Mouse (Mus musculus) urinary bladder, adult 2 months (tissue): ENCODE results near the gene Rwdd3. TPM values are rescaled to one million over a fixed set of nuclear protein-coding genes. Genes with fewer than 3 reads are reported as not detected.

Experiments
- DNase-seq: peaks from one replicate; pipeline ENCODE4 v3.0.0; 2022; ENCODE audit warnings: low spot score
- polyA plus RNA-seq: library from polyadenylated mRNA; depleted of rRNA; stranded (reverse); fragments of >200 nt; gene quantifications from 2 replicates; pipeline ENCODE4 v1.2.3, GENCODE M21; 2012; rRNA removed

Rwdd3 gene
- polyA plus RNA-seq: 5.3 and 6.8 TPM in 2 replicates

DNA sequence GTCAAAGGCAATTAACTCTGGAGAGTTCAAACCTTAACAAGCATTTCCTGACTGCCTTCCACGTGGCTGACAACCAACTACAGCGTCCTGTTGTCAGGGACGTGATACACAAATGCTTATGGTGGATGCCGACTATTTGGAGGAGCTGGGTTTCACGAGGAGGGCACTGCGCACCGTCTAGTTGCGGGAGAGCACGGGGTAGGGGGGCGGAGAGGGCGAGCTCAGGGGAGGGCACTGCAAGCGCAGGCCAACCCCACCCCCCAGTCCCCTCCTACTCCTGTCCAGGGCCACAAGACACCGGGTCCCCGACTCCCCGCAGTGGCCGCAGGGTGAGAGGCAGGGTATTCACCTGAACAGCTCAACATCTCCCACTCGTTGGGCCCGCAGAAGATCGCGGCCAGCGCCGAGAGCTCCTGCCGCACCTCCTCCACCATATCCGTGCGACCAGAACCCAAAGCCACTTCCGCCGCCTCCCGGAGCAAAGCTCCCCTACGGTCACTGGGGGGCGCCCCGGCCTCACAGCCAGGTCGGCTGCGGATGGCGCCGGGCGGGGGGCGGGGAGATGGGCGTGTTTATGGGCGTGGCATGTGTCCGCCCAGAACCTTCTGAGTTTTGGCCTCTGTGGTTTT, at the start of gene Rwdd3:
Rwdd3 (minus strand) TSS at position 453 of the 629 bp plus-strand sequence.
- DNase-seq: peak; percentile 86

DNA sequence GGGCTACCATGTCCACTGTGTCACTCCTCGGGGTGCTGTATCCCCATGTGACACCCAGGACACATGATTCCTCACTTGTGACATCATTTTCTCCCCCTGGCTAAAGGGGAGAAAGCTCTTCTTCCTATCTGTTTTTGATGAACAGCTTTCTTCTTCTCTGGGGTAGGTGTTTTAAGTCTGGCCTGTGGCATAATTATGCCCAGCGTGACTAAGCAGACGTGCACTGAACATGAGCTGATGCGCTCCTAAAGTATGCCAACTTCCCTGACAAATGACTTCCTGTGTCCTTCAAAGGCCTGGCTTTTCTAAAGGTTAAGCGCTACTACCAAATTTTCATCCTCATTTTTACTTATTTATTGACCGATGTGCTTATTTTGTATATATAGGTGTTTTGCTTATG, 45.5 kb upstream of the Rwdd3 start:
- no peak for DNase-seq

DNA sequence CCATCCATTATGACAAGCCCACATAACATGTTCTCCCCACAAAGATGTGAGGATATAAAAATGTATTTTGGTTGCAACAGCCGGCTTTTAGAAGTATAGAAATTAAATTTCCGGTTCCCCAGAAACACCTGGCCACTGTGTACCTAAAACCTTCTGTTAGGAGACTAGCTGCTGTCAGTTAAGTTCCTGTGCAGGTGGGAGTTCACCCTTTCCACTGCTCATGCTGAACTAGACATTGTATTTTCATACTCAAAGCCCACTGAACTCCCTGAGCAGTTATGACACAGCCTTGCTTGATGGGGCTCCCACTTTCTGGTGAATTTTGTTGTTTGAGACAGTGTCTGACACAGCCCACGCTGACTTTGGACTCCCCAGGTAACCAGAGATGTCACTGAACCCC, 42.0 kb upstream of the Rwdd3 start:
- DNase-seq: no peak

DNA sequence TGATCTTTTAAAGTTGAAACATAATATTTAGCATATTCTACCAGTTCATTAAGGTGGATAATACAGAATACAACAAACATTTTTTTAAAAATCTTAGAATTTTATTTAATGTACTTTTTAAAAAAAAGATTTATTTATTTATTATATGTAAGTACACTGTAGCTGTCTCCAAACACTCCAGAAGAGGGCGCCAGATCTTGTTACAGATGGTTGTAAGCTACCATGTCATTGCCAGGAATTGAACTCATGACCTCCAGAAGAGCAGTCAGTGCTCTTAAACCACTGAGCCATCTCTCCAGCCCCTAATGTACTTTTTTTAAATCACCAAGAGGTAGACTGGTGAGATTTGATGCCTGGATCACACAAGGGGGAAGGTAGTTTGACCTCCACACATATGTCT, 40.7 kb upstream of the Rwdd3 start:
- DNase-seq: no peak

DNA sequence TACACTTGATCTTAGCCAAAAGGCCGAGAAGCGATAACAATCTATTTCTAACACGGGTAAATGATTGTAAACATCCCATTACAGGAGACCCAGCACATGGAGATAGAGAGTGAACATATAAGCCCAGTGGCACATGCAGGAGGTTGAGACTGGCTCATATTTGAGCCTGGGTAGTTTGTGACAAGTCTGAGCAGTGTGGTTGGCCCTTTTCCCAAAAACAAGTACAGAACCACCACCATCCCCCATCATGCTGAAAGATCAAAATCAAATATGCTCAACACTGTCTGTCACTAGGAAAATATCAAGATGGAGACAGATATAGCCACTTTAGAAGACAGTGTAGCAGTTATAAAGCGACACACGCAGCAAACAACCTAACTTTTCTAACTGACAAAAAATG, 37.5 kb upstream of the Rwdd3 start:
- no peak for DNase-seq

DNA sequence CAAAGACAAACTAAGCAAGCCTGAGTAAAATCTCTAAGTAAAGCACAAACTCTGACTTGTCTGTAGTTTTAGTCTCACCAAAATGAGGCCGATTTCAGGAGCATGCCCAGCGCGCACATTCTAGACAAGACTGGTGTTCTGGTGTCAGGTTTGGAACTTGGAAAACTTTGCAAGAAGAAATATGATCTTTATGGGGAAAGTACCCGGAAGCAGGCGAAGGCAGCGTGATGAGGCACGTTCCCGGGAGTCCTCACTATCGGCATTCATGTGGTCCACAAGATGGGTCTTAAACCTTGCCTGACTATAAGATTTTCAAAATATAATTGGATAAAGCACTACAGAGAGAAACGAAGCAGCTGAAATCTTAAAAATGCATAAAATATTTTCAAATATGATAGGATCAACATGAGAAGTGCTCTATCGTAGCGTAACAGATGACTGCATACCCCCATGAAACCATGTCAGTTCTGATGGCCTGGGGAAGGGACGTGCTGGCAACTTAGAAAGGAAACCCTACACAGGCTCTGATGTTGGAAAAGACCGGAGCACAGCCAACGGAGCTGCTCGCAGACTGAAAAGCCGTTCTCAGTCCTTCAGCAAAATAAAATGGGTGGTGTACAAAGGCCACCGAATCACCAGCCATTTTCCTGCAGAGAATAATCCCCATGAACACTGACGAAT, 34.8 kb upstream of the Rwdd3 start:
- DNase-seq: no peak

DNA sequence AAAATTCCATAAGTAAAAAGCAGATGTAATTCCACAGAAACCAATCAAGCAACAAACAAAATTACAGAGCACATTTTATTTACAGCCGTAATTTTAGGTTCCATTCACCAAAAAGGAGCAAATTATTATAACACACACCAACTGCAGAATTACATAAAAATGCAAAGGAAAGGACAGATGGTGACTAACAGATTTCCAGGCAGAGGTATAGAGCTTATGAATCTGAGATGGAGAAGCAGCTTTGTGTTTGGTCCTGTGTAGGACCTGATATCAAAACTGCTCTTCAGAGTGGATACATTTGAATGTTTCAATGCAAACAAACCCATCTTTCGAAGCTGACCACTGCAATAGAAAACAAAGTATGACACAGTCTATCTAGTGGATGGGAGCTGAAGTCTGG, 31.1 kb upstream of the Rwdd3 start:
- no peak for DNase-seq

DNA sequence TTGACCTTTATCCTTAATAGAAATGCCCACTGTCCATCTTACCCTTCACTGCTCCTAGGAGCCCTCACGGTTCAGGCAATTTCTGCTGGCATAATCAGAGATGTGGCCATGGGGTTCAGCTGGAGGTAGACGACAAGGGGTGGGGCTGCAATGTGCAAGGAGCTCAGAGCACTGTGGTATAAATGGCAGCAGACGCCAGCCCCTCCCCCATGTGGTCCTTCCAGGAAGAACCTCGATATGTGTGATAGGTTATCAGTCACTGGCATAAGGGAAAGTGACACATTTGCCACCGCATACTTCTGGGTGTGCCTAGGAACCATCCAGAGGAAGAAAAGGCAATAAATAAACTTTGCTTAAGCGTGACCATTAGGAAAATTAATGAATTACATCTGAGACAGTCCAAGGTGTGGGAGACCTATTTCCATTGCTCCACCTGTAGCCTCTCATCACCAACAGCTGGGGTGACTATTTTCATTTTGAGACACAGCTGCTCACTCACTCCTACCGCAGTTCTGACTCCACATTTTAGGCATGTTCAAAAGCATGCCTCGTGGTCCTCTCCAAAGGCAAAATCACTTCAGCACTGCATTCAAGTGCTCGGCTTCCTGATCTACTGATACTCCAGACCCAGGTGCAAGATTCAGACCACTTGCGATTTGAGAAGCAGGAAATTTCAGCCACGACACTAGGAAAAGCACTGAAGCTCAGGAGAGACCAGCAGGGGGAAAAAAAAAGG, 29.7 kb upstream of the Rwdd3 start:
- no peak for DNase-seq

DNA sequence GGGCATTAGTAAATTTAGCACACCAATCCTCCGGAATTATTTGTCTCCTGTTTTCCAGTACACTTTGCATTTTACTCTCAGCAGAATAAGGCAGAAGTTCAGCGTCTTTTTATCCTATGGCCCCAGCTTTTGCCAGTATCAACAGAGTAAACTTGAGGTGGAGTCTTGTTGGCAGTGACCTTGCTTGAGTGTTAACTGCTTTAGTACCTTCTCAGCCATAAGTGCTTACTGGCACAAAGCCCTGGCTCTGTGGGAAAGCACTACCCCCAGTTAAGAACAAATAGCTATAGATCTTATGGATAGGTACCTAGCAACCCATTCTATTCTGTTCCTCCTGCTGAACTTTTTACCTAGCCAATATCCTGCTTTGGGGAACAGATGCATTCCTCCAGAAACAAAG, 17.7 kb upstream of the Rwdd3 start:
- DNase-seq: no peak

DNA sequence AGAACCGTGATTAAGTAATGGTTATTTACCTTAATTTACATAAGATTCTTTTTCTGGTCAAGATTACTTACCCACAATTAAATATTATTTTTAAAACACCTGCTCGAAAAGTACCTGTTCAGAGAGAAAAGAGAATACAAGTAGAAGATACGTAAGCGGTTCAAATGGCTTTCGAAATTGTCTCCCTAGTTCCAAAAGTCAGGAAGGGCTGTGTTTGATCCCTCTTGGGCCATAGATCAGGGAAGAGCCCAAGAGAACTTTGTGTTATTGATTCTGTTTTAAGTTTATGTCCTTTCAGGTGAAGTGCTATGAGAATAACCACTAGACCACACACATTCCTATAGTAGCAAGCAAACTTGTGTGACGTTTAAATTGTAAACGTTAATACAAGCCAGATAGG, 16.0 kb upstream of the Rwdd3 start:
- no peak for DNase-seq

DNA sequence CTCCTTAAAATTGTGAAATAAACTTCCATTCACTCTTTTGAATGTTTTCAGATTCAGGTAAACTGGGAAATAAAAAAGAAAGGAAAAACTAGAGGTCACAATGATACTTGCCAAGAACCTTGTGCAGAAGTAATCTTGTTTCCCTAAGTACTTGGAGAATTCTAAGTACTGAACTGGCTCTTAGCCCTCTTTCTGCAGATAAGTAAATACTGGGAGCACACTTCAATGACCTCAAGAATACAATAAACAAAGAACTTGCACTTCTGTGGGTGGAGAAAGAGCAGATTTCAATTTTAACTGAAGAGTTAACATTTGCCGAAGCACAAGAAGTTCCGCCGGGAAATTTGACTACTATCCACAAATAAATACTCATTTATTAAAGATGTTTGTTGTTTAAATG, 15.4 kb upstream of the Rwdd3 start:
- no peak for DNase-seq

DNA sequence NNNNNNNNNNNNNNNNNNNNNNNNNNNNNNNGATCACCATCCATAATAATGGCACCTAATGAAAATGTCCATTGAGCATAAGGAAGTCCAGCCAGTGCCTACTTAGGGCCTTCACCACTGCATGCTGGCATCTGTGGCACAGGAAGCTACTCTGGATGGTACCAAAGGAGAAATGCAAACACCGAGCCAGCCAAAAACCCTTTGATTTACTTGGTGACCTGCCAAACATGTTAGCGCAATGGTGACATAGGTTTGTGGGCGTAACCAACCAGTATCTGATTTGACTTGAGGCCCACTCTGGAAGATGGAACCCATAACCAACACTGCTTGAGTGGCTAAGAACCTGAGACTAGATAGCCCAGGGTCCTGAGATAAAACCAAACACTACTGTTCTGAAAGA, 13.7 kb upstream of the Rwdd3 start:
- no peak for DNase-seq

DNA sequence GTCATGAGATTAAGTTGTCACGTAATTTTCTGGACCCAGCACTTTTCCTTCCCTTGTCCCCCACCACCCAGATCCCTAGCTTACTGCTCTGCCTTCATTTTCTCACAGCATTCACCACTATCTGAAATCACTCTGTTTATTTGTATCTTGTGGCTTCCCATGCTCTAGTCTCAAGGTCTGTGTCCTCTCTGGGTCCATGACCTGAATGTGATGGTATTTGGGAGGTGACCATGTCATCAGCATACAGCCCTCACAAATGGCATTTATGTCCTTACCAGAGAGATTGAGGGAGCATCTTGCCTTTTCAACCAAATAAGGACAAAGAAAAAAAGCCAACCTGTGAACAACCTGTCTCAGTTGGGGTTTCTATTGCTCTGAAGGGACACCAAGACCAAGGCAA, 4.5 kb upstream of the Rwdd3 start:
- DNase-seq: no peak

DNA sequence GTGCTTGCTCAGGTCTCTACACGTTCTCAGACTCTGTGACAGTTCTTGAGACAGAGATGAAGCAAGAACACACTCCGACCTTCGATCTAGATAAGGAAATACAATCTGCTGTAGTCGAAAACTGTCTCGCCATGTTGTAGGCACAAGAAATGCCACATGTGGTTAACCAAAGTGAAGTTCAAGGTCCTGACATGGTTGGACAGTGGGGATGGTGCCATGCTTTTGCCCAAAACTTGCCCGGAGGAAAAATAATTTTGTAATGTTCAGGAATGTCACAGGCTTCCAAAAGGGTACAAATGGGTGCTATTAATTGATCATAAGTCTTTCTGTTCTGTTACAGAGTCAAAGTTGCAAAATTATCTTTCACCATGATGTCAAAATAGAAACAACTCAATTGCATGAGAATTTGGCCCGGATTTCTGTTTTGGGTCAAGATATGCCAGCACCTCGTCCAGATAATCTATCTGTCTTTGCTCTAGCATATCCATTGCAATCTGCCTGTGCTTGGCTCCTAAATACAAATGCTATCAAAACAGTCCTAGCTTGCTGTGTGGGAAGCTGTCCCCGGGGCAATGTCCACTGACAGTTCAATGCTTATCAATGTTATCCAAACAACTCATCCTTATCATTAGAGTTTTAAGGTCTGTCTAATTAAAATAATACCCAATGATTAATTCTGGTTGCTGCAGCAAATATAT, 2.9 kb upstream of the Rwdd3 start:
- DNase-seq: no peak

DNA sequence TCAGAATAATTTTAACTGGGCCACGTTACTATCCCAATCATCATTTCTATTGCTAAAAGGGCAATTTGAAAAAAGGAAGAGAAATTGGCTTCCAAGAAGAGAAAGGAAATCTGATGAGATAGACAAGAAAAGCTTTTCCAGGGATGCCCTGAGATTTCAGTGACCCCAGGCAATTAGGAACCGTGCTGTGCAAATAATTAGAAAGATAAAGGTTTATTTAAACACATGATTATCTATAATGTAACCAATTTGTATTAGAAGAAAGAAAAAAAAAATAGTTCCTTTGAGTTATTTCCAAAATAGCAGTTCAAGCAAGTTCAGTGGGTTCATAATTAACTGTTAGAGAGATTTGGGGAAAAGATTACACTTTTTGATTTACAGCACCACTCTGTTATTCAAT, 1.2 kb upstream of the Rwdd3 start:
- no peak for DNase-seq

DNA sequence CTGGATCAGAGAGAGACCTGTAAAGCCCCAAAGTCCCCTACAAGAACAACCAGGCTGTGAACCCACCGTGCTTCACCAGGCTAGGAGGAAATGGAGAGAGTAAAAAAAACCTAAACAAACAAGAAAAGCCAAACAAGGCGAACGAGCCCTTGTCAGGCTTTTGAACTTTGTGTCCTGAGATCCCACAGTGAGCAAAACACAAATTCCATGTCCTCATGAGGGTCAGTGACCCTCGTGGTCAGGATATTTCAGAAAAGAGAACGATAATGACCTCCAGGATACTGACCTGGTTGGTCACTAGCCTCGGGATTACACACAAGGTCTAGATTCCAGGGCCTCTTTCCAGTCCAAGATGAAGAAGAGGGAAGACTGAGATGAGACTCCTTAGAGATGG, 374 bp upstream of the Rwdd3 start:
- no peak for DNase-seq

DNA sequence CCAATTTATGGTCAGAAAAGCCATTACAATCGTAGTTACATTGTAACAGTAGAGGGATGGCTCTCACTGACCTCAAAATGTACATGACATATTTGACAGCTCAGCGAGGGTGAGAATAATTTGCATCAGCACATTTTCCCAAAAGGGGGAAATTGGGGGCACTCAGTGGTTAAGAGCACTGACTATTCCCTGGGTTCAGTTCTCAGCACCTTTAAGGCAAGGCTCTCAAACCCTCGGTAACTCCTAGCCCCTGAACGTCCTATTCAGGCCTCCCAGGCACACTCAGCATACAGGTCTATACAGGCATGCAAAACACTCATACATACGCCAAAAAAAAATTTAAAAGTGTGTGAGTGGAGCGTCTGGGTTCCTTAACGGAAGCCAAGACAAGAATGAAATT, 864 bp downstream of the Rwdd3 start:
- no peak for DNase-seq

DNA sequence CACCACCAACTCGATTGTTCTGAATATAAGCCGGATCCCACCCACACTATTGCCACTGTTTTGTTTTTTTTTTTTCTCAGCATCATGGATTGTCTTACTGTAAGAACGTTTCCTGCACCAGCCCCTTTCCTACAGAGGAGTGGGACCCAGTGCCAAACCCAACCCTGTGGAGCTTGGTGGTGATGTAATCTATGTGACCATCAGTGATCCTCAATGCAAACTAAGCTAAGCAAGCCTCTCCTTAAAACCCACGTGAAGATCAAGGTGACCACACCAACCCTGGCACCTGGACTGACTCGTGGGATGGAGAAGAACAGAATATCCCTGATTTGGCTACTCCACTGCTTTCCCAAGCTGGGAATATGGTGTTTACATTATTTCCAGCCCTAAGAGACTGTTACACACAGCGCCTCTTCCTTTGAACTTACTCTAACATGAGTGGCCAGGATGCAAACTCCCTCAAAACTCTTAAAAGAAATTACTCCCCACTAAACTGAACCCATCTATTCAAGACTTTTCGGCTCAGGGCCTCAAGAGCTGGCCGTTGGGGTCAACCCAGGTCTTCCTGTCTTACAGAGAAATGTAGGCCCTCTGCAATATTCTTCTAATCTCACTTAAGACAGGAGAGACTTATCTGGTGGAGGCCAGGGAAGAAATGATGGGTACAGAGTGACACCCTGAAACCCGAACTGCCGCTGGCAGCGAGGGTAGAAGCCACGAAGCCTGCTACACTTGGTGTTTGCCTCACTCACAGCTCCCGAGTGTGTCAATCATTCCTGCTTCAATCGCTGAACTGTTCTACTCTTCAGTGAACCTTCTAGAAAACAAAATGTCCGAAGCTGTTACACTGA, 2.2 kb downstream of the Rwdd3 start:
- DNase-seq: no peak

DNA sequence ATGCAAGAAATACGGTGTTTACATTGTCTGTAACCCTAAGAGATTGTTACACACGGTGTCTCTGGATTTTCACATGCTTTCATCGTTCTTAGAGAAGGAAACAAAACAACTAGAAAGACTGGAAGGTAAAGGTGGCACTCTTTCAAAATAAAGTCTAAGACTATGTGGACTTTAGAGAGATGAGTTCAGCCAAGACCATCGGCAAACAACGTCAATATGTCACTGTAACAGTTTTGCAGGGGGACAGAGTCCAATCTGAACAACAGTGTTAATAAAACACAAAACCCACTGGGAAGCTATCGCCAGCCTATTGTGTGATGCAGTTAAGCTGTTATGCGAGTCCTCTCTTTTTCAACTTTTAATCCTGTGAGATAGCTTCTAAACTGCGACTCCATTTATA, 2.9 kb downstream of the Rwdd3 start:
- DNase-seq: no peak

DNA sequence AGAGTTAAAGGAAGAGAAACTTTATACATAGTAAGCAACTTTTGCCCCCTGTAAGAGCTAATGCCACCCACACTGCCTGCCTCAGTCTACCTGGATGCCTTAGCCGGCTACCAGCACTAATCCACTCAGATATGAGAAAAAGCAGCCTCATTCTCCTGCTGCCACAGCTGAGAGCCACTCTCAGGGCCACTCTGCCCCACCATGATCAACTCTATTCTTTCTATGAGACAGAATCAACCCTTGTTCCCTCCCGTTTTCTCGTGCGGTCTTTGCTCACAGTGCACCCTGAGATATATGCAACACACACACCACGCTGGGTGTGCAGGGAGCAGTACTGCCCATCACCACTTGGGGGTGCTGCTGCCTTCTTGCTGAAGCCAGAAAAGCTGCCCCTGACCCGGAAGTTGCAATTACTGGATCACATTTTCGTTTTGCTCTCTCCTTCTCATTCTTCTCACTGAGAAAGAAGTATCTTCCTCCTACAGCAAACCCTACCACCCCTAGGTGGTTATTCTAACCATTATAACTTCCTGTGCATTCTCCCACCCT, 8.2 kb downstream of the Rwdd3 start:
- peak; percentile 37 for DNase-seq

DNA sequence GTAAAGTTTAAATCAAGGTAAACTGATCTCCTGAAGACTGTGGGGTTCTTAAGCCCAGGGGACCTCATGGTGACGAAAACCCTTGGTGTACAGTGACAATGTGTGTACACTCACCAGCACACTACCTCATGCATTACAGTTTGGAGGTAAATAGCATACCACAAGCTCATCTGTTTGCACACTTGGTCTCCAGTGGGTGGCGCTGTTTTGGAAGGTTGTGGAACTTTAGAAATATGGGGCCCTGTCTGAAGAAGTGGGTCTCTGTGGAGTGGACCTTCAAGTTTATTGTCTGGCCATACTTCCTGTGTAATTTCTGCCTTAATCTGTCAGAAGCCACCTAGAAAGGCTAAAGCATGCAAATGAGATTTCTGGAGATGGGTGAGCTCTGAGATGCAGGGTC, 9.8 kb downstream of the Rwdd3 start:
- DNase-seq: no peak
